Mouse (Mus musculus) liver, embryonic 15.5 days (tissue): ENCODE results near the gene Nin. TPM values are rescaled to one million over a fixed set of nuclear protein-coding genes. Genes with fewer than 3 reads are reported as not detected.

Experiments used
- ATAC-seq: fragments of 200-750 bp; cut with Nextera tagmentation; 2 replicates; pipeline ENCODE4 v1.8.0; 2017; ENCODE audit warnings: moderate number of reproducible peaks, mild to moderate bottlenecking, moderate library complexity; ENCODE audit not compliant: insufficient read depth
- H3K27ac ChIP-seq: fragments of 300-500 bp; sonication (generic); replicated peaks from 2 replicates; pipeline ENCODE4 v1.5.1; 2015; ENCODE audit warnings: mild to moderate bottlenecking, inconsistent platforms
- H3K27me3 ChIP-seq: fragments of 300-500 bp; sonication (generic); 2 replicates; pipeline ENCODE4 v1.6.1; 2015; ENCODE audit warnings: mild to moderate bottlenecking, inconsistent platforms
- H3K36me3 ChIP-seq: fragments of 300-500 bp; sonication (generic); replicated peaks from 2 replicates; pipeline ENCODE4 v1.6.1; 2015; ENCODE audit warnings: moderate library complexity, mild to moderate bottlenecking, inconsistent platforms
- H3K4me1 ChIP-seq: fragments of 300-500 bp; sonication (generic); replicated peaks from 2 replicates; pipeline ENCODE4 v1.6.1; 2015; ENCODE audit warnings: inconsistent platforms
- H3K4me2 ChIP-seq: fragments of 300-500 bp; sonication (generic); 2 replicates; pipeline ENCODE4 v1.6.1; 2015; ENCODE audit warnings: moderate library complexity, mild to moderate bottlenecking, inconsistent platforms
- H3K4me3 ChIP-seq: fragments of 300-500 bp; sonication (generic); replicated peaks from 2 replicates; pipeline ENCODE4 v1.5.1; 2015; ENCODE audit warnings: mild to moderate bottlenecking, inconsistent platforms
- H3K9ac ChIP-seq: fragments of 300-500 bp; sonication (generic); 2 replicates; pipeline ENCODE4 v1.6.1; 2015; ENCODE audit warnings: moderate library complexity, mild to moderate bottlenecking, inconsistent platforms
- H3K9me3 ChIP-seq: fragments of 300-500 bp; sonication (generic); replicated peaks from 2 replicates; pipeline ENCODE4 v1.6.1; 2016; ENCODE audit warnings: inconsistent platforms
- WGBS: fragments of 180-500 bp; shearing (Covaris S2); methylation state at CpG from one replicate; pipeline ENCODE4 v1.1.7; 2015; ENCODE audit warnings: mixed read lengths; ENCODE audit not compliant: insufficient replicate concordance; 5-methylcytosine and 5-hydroxymethylcytosine counted together
- polyA plus RNA-seq: library from polyadenylated mRNA; unstranded; fragments of >200 nt; fragmentation: Nextera tagmentation; extraction: Ambion mirVana; gene quantifications from 2 replicates; pipeline ENCODE4 v1.2.1, GENCODE M21; 2015

Gene Nin
- polyA plus RNA-seq, 1 experiment from 2014 or later: 3.0 TPM

GRCm38 (mm10) chr12:69973666-69974065, 139.9 kb downstream of the Nin start:
- H3K4me3 ChIP-seq: no peak overlapping the region
- H3K9me3 ChIP-seq: no peaks in the 10 kb centered on the region
- H3K27me3 ChIP-seq: no peaks in the 10 kb centered on the region
- no peak overlapping the region for H3K9ac ChIP-seq
- no peak overlapping the region for H3K4me2 ChIP-seq
- peaks cover 71% of the 10 kb centered on the region for H3K36me3 ChIP-seq
- H3K27ac ChIP-seq: no peak overlapping the region
- ATAC-seq: no peak
- peaks cover 7% of the 10 kb centered on the region; the same call in 1 of the 2 replicates for H3K4me1 ChIP-seq

- Histone ChIP-seq H3K27ac (no peak overlapping the region), H3K9ac (no peak overlapping the region), H3K36me3 (peaks cover 83% of the 10 kb centered on the region), H3K4me3 (no peak overlapping the region), H3K27me3 (no peaks in the 10 kb centered on the region), H3K4me1 (peaks cover 10% of the 10 kb centered on the region), H3K9me3 (no peaks in the 10 kb centered on the region), H3K4me2 (no peak overlapping the region)
- 64% methylated on average over 5 of the region's 5 CpGs for WGBS
- no peak for ATAC-seq
Observed at GRCm38 (mm10) chr12:69968154-69968553, 145.4 kb downstream of the Nin start.

- Histone ChIP-seq H3K36me3 (peaks cover 85% of the 10 kb centered on the region), H3K4me3 (no peak overlapping the region), H3K4me2 (no peak overlapping the region), H3K27me3 (no peaks in the 10 kb centered on the region), H3K9me3 (no peaks in the 10 kb centered on the region), H3K4me1 (peaks cover 18% of the 10 kb centered on the region), H3K27ac (no peak overlapping the region), H3K9ac (no peak overlapping the region)
- ATAC-seq: no peak
- WGBS: 89% methylated on average over 6 of the region's 6 CpGs
Observed at GRCm38 (mm10) chr12:69967112-69967511, 146.4 kb downstream of the Nin start.

DNA sequence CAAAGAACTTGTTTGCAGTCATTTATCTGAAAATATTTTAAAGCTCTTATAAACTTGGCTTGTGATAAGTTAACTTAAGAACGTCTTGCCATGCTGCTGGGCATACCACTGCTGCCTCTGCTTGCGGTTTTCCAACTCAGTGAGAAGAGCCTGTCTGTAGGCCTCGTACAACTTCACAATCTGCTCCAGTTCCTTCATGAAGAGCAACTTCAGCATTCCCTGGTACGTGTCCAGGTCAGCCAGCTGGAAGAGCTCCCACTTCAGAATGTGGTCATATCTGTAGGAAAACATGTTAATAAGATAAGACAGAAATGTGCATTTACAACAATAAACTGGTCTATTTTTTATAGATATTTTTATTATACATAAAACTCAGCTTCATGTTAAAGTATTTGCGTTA, 147.4 kb downstream of the Nin start:
- Histone ChIP-seq H3K9ac (no peak overlapping the region), H3K4me1 (peaks cover 20% of the 10 kb centered on the region), H3K27ac (no peak overlapping the region), H3K4me3 (no peak overlapping the region), H3K9me3 (no peaks in the 10 kb centered on the region), H3K36me3 (peaks cover 86% of the 10 kb centered on the region), H3K27me3 (no peaks in the 10 kb centered on the region), H3K4me2 (no peak overlapping the region)
- ATAC-seq: no peak
- 41% methylated on average over 5 of the region's 5 CpGs for WGBS

DNA sequence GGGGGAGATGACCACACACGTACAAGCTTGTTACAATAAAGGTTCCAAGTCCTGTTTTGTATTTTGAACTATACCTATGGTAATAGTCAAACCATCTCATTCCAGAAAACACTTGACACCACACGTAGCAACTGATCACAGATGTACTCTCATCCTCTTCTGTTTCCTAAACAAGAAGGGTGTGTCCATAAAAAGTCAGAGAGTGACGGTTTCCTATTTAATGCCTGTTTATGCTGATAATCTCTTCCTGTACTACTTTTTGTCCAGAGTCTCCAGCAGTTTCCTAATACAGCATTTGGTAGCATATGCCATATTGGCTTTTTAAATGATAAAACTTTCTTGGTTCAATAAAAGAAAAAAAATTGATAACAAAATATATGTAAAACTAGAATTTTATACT, 147.9 kb downstream of the Nin start:
- WGBS: 36% methylated on average over 3 of the region's 3 CpGs
- no peak overlapping the region for H3K4me2 ChIP-seq
- 0 out of 2 replicates have a peak, but pooled peaks have one; percentile 40 for ATAC-seq
- peaks cover 20% of the 10 kb centered on the region for H3K4me1 ChIP-seq
- H3K27me3 ChIP-seq: no peaks in the 10 kb centered on the region
- H3K9me3 ChIP-seq: no peaks in the 10 kb centered on the region
- no peak overlapping the region for H3K9ac ChIP-seq
- H3K27ac ChIP-seq: no peak overlapping the region
- peaks cover 86% of the 10 kb centered on the region for H3K36me3 ChIP-seq
- no peak overlapping the region for H3K4me3 ChIP-seq

DNA sequence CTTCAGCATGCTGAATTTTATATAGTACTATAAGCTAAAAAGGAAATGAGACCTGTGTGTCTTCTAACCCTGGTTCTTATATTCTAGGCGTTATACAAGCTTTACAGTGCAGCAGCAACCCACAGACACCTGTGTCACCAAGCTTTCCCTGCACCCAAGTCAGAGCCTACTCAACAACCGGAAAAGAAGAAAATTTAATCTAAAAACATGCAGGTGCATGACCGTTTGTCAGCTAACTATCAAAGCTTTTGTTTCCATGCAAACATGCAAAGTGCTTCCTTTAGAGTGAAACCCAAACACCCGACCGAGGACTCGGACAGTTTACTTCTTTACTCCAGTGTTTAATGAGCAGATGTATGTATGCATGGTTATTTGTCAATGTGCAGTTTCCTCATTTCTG, 150.4 kb downstream of the Nin start:
- Histone ChIP-seq H3K27ac (no peak overlapping the region), H3K9me3 (no peaks in the 10 kb centered on the region), H3K27me3 (no peaks in the 10 kb centered on the region), H3K4me3 (no peak overlapping the region), H3K36me3 (peaks cover 71% of the 10 kb centered on the region), H3K4me1 (peaks cover 20% of the 10 kb centered on the region), H3K9ac (no peak overlapping the region), H3K4me2 (no peak overlapping the region)
- WGBS: 81% methylated on average over 6 of the region's 6 CpGs
- no peak for ATAC-seq

DNA sequence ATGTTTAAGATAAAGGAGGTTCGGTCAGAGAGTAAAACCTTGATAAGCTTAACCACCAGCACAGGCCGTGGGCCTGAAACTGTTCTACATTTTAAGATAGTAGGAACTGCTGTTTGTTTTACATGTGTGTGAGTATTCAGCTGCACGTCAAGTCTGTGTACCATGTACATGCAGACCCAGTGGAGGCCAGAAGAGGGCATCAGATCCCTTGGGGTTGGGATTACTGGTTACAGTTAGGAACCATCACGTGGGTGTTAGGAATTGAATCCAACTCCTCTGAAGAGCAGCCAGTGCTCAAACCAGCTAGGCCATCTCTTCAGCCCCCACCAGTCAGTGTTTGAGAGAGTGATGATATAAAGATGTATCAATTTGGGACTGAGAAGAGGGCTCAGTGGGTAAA, 151.0 kb downstream of the Nin start:
- Histone ChIP-seq H3K4me3 (no peak overlapping the region), H3K9me3 (no peaks in the 10 kb centered on the region), H3K27ac (no peak overlapping the region), H3K36me3 (peaks cover 64% of the 10 kb centered on the region), H3K9ac (no peak overlapping the region), H3K4me1 (peaks cover 20% of the 10 kb centered on the region), H3K27me3 (no peaks in the 10 kb centered on the region), H3K4me2 (no peak overlapping the region)
- WGBS: 29% methylated on average over 4 of the region's 4 CpGs
- peak; percentile 47; the same call in 1 of the 2 replicates for ATAC-seq

Other genes starting within 250 kb of the Nin start
- 0.91 and 1.5 TPM in 2 replicates for gene Atl1, start 221.1 kb downstream of the Nin start, polyA plus RNA-seq
- gene Map4k5, start 220.5 kb downstream of the Nin start, polyA plus RNA-seq: 25.9 and 28.3 TPM in 2 replicates
- 3.7 and 3.8 TPM in 2 replicates for gene Sav1, start 126.7 kb downstream of the Nin start, polyA plus RNA-seq
- not detected in 2 replicates for gene Abhd12b, start 40.4 kb upstream of the Nin start, polyA plus RNA-seq
- gene Pygl, start 117.8 kb upstream of the Nin start, polyA plus RNA-seq: 85.0 and 106 TPM in 2 replicates
- gene Trim9, start 233.9 kb upstream of the Nin start, polyA plus RNA-seq: 0.03 and 0.14 TPM in 2 replicates